Mouse (Mus musculus) stomach, postnatal 0 days (tissue): ENCODE data around the gene Ctdspl. TPM values are rescaled to one million over a fixed set of nuclear protein-coding genes. Genes with fewer than 3 reads are reported as not detected.

Experiments used
- ATAC-seq: fragments of 200-750 bp; cut with Nextera tagmentation; 2 replicates; pipeline ENCODE4 v1.8.0; 2017; ENCODE audit not compliant: low FRiP score, low TSS enrichment
- DNase-seq: peaks from one replicate; pipeline ENCODE4 v3.0.0-alpha.2; 2016; ENCODE audit warnings: low spot score
- H3K27ac ChIP-seq: fragments of 300-500 bp; sonication (generic); replicated peaks from 2 replicates; pipeline ENCODE4 v1.5.1; 2014; ENCODE audit warnings: mild to moderate bottlenecking, control low read depth
- H3K27me3 ChIP-seq: fragments of 300-500 bp; sonication (generic); 2 replicates; pipeline ENCODE4 v1.6.1; 2014; ENCODE audit warnings: low read length; ENCODE audit not compliant: control insufficient read depth, insufficient read depth
- H3K36me3 ChIP-seq: fragments of 300-500 bp; sonication (generic); 2 replicates; pipeline ENCODE4 v1.6.1; 2014; ENCODE audit warnings: low read length, mixed read lengths; ENCODE audit not compliant: control insufficient read depth, insufficient read depth
- H3K4me1 ChIP-seq: fragments of 300-500 bp; sonication (generic); replicated peaks from 2 replicates; pipeline ENCODE4 v1.6.1; 2014; ENCODE audit warnings: antibody characterized with exemption; ENCODE audit not compliant: control insufficient read depth, insufficient read depth
- H3K4me2 ChIP-seq: fragments of 300-500 bp; sonication (generic); replicated peaks from 2 replicates; pipeline ENCODE4 v1.6.1; 2014; ENCODE audit warnings: low read depth, mild to moderate bottlenecking, control low read depth, moderate library complexity
- H3K4me3 ChIP-seq: fragments of 300-500 bp; sonication (generic); 2 replicates; pipeline ENCODE4 v1.5.1; 2014; ENCODE audit warnings: low read depth, low read length, control low read depth
- H3K9ac ChIP-seq: fragments of 300-500 bp; sonication (generic); 2 replicates; pipeline ENCODE4 v1.6.1; 2014; ENCODE audit warnings: mild to moderate bottlenecking, low read length, control low read depth, mixed read lengths
- H3K9me3 ChIP-seq: fragments of 300-500 bp; sonication (generic); 2 replicates; pipeline ENCODE4 v1.6.1; 2016; ENCODE audit warnings: low read length; ENCODE audit not compliant: control insufficient read depth
- CTCF ChIP-seq: IDR thresholded peaks from 2 replicates; pipeline ENCODE4 v1.5.1; 2016; ENCODE audit warnings: antibody characterized with exemption, low read depth, mild to moderate bottlenecking, moderate library complexity
- EP300 ChIP-seq: optimal IDR thresholded peaks from 2 replicates; pipeline ENCODE3; 2016; ENCODE audit warnings: antibody characterized with exemption
- WGBS: fragments of 180-500 bp; shearing (Covaris S2); extraction: QIAGEN DNeasy Blood & Tissue Kit; methylation state at CpG from one replicate; pipeline ENCODE4 v1.1.7; 2014; 5-methylcytosine and 5-hydroxymethylcytosine counted together
- polyA plus RNA-seq: library from polyadenylated mRNA; unstranded; fragments of >200 nt; fragmentation: Nextera tagmentation; extraction: Ambion mirVana; gene quantifications from 2 replicates; pipeline ENCODE4 v1.2.1, GENCODE M21; 2015

Ctdspl gene
- polyA plus RNA-seq, 1 experiment from 2014 or later = 7.4 TPM

GRCm38 (mm10) chr9:118928007-118928406 is 1.8 kb downstream of the Ctdspl start:
- Histone ChIP-seq H3K9ac (peak overlapping the region; percentile 43; the same call in 1 of the 2 replicates), H3K4me3 (peak overlapping the region; percentile 80), H3K27ac (peak overlapping the region; percentile 90), H3K9me3 (no peaks in the 10 kb centered on the region), H3K27me3 (no peaks in the 10 kb centered on the region), H3K4me1 (peaks cover 7% of the 10 kb centered on the region; the same call in 1 of the 2 replicates), H3K36me3 (no peaks in the 10 kb centered on the region), H3K4me2 (peak overlapping the region; percentile 82)
- whole genome bisulfite sequencing = 58% methylated on average over 2 of the region's 2 CpGs
- no peak for DNase-seq
- ATAC-seq = no peak
- TF ChIP-seq EP300 = no peak
- no peak for TF ChIP-seq CTCF

- peak overlapping the region; percentile 43 for H3K9ac ChIP-seq
- ATAC-seq (no peak), DNase-seq (peak; percentile 46)
- H3K9me3 ChIP-seq = no peaks in the 10 kb centered on the region
- peaks cover 7% of the 10 kb centered on the region; the same call in 1 of the 2 replicates for H3K4me1 ChIP-seq
- peak overlapping the region; percentile 82 for H3K4me2 ChIP-seq
- no peaks in the 10 kb centered on the region for H3K36me3 ChIP-seq
- H3K27me3 ChIP-seq = no peaks in the 10 kb centered on the region
- H3K27ac ChIP-seq = peak overlapping the region; percentile 90
- peak overlapping the region; percentile 15; the same call in 1 of the 2 replicates for H3K4me3 ChIP-seq
- no peak for TF ChIP-seq CTCF
- WGBS = 37% methylated on average over 7 of the region's 7 CpGs
Measured at GRCm38 (mm10) chr9:118928656-118929055, 2.4 kb downstream of the Ctdspl start.

GRCm38 (mm10) chr9:118930611-118931010 is 4.4 kb downstream of the Ctdspl start:
- no peak for TF ChIP-seq EP300
- TF ChIP-seq CTCF = no peak
- no peaks in the 10 kb centered on the region for H3K36me3 ChIP-seq
- no peak for DNase-seq
- no peak overlapping the region for H3K9ac ChIP-seq
- H3K27ac ChIP-seq = no peak overlapping the region
- H3K4me2 ChIP-seq = no peak overlapping the region
- H3K4me1 ChIP-seq = peaks cover 4% of the 10 kb centered on the region; the same call in 1 of the 2 replicates
- H3K4me3 ChIP-seq = no peak overlapping the region
- no peaks in the 10 kb centered on the region for H3K27me3 ChIP-seq
- no peaks in the 10 kb centered on the region for H3K9me3 ChIP-seq
- 76% methylated on average over 9 of the region's 9 CpGs for WGBS
- no peak for ATAC-seq

- no peak overlapping the region for H3K4me2 ChIP-seq
- H3K4me1 ChIP-seq = no peaks in the 10 kb centered on the region
- H3K4me3 ChIP-seq = no peak overlapping the region
- H3K27me3 ChIP-seq = no peaks in the 10 kb centered on the region
- DNase-seq = no peak
- H3K9ac ChIP-seq = no peak overlapping the region
- H3K9me3 ChIP-seq = no peaks in the 10 kb centered on the region
- 77% methylated on average over 9 of the region's 9 CpGs for WGBS
- no peak overlapping the region for H3K27ac ChIP-seq
- H3K36me3 ChIP-seq = no peaks in the 10 kb centered on the region
- no peak for ATAC-seq
- TF ChIP-seq CTCF (peak; percentile 35), EP300 (no peak)
Measured at GRCm38 (mm10) chr9:118933800-118934199, 7.5 kb downstream of the Ctdspl start.

GRCm38 (mm10) chr9:118934319-118934718 is 8.1 kb downstream of the Ctdspl start:
- Histone ChIP-seq H3K9me3 (no peaks in the 10 kb centered on the region), H3K36me3 (no peaks in the 10 kb centered on the region), H3K4me3 (no peak overlapping the region), H3K9ac (no peak overlapping the region), H3K27me3 (no peaks in the 10 kb centered on the region), H3K4me1 (no peaks in the 10 kb centered on the region), H3K4me2 (no peak overlapping the region), H3K27ac (no peak overlapping the region)
- 48% methylated on average over 12 of the region's 12 CpGs for WGBS
- no peak for DNase-seq
- ATAC-seq = peak; percentile 22; the same call in 1 of the 2 replicates
- TF ChIP-seq CTCF = no peak
- no peak for TF ChIP-seq EP300

GRCm38 (mm10) chr9:118935098-118935497 is 8.8 kb downstream of the Ctdspl start:
- Histone ChIP-seq H3K9me3 (no peaks in the 10 kb centered on the region), H3K9ac (no peak overlapping the region), H3K27me3 (no peaks in the 10 kb centered on the region), H3K4me2 (no peak overlapping the region), H3K27ac (no peak overlapping the region), H3K36me3 (no peaks in the 10 kb centered on the region), H3K4me3 (no peak overlapping the region), H3K4me1 (no peaks in the 10 kb centered on the region)
- ATAC-seq = no peak
- TF ChIP-seq EP300 (no peak), CTCF (no peak)
- WGBS = 70% methylated on average over 13 of the region's 13 CpGs
- no peak for DNase-seq
